In genomic region chr4:66816364-66817026, GRCm38 (mm10) we compare ENCODE assay signal across 21 mouse cellular contexts. TPM values are rescaled to one million over a fixed set of nuclear protein-coding genes. Genes with fewer than 3 reads are reported as not detected.
DNase-seq lines count a peak whose midpoint lies in the region.
"Had no signal": no experiment of that assay in that cellular context is flagged by ENCODE, and none has a peak within 500 bp of the region (broad histone marks: within the 10 kb centered on the region; RNA-seq: fewer than 3 reads in every experiment).

No protein-coding gene starts in this region.

- peak overlapping the region; percentile 24 for H3K27ac ChIP-seq in macrophage
- H3K27ac ChIP-seq: embryonic facial prominence, embryonic 12.5 days; heart, embryonic 10.5 days; hindbrain, embryonic 13.5 days; hindbrain, postnatal 0 days had no signal

- no peak overlapping the region for H3K4me3 ChIP-seq in macrophage (ENCODE audit: inconsistent target)
- H3K4me3 ChIP-seq: embryonic facial prominence, embryonic 12.5 days; heart, embryonic 10.5 days; hindbrain, embryonic 13.5 days had no signal

- WGBS in macrophage (ENCODE audit: missing documents): 58% methylated on average over 3 of the region's 3 CpGs

- no peaks in the 10 kb centered on the region for H3K36me3 ChIP-seq in macrophage (ENCODE audit: inconsistent target)
- H3K36me3 ChIP-seq: embryonic facial prominence, embryonic 12.5 days; G1E; heart, embryonic 10.5 days; hindbrain, embryonic 13.5 days had no signal

- intact Hi-C loops in left cerebral cortex, postnatal 36 days (cut with DNase I): no loop called here

- H3K79me2 ChIP-seq in macrophage (ENCODE audit: inconsistent target): no peaks in the 10 kb centered on the region

- DNase-seq in A20 (ENCODE audit: low read depth, low spot score): peak; percentile 25
- DNase-seq in NIH3T3 (ENCODE audit: low read depth): peak; percentile 67
- no peak for DNase-seq in adrenal gland, adult 8-10 months
- no peak for DNase-seq in layer of hippocampus, adult 18-20 months (ENCODE audit: low spot score in 2 of 2)
- DNase-seq in left cerebral cortex, postnatal 36 days (ENCODE audit: low spot score in 2 of 2): no peak
- no peak for DNase-seq in Muller cell, postnatal 12 days (ENCODE audit: inconsistent ontology term)
- DNase-seq: adrenal gland, postnatal 25 days; cerebellum, adult 2 months; cerebellum, postnatal 14 days; forebrain, postnatal 0 days; gastrocnemius, postnatal 25 days; heart, adult 11 months; heart, postnatal 10 days; heart, postnatal 4 days; kidney, adult 11 months had no signal

RNA-seq across cellular contexts. Expression of gene Tlr4, which starts 10.9 kb away (rescaled TPM):
- total RNA-seq in macrophage (2018; cell fraction: chromatin; rRNA removed): 100 to 1,000 TPM in 2 of 26 experiments, 10 to 100 TPM in 23, 1 to 10 TPM in 1; 9.3 to 130 (median 39.1) TPM
- total RNA-seq in macrophage (2018; cell fraction: cytosol; rRNA removed): 100 to 1,000 TPM in 7 of 26 experiments, 10 to 100 TPM in 19; 36.3 to 139 (median 87.9) TPM
- 100 to 1,000 TPM in 8 of 26 experiments, 10 to 100 TPM in 18; 45.3 to 156 (median 73.5) TPM for total RNA-seq in macrophage (2018; cell fraction: nucleus; rRNA removed)
- 66.9 to 77.5 TPM (median 75.6 TPM) in 3 replicates for polyA plus RNA-seq in macrophage (2018)
- 10 to 100 TPM in 3 of 4 experiments, 1 to 10 TPM in 1; 6.1 to 12.0 (median 10.9) TPM for total RNA-seq in adrenal gland, adult 8-10 months (2022)
- total RNA-seq in layer of hippocampus, adult 18-20 months (2021): 1 to 10 TPM; 2.6 to 3.3 TPM
- 1 to 10 TPM; 2.1 to 2.4 TPM for total RNA-seq in left cerebral cortex, postnatal 36 days (2021)
- polyA plus RNA-seq: G1E had no signal

Comparison
In these comparisons a context has a peak if more than half of its experiments do, and no peak if none do; other contexts are left out.
1. DNase-seq: peak in A20 (single experiment) and NIH3T3 (single experiment); none in adrenal gland, adult 8-10 months (single experiment), layer of hippocampus, adult 18-20 months (0 of 2), left cerebral cortex, postnatal 36 days (0 of 2) and Muller cell, postnatal 12 days (single experiment).